Mouse (Mus musculus): ENCODE data around the gene Gnmt. TPM values are rescaled to one million over a fixed set of nuclear protein-coding genes. Genes with fewer than 3 reads are reported as not detected.

Gnmt gene
- polyA plus RNA-seq, 1 experiment from 2014 or later, result 2.4 TPM

GRCm38 (mm10) chr17:46727271-46727670 lies 1.7 kb downstream of the Gnmt start:
- no peak overlapping the region for H3K4me3 ChIP-seq (ENCODE audit: low read length)
- H3K27me3 ChIP-seq (ENCODE audit: insufficient read depth, low read length), result 0 out of 2 replicates have a peak, but pooled peaks cover 6% of the 10 kb centered on the region
- H3K9ac ChIP-seq (replicated peaks; ENCODE audit: low read length), result no peak overlapping the region
- no peaks in the 10 kb centered on the region for H3K9me3 ChIP-seq (ENCODE audit: low read length)
- no peak overlapping the region for H3K4me2 ChIP-seq (replicated peaks; ENCODE audit: low read depth, low read length)
- H3K4me1 ChIP-seq (ENCODE audit: insufficient read depth, low read length), result 0 out of 2 replicates have a peak, but pooled peaks cover 4% of the 10 kb centered on the region
- 86% methylated on average over 11 of the region's 11 CpGs for WGBS
- peaks cover 20% of the 10 kb centered on the region; the same call in 1 of the 2 replicates for H3K36me3 ChIP-seq (ENCODE audit: insufficient read depth, low read length)
- H3K27ac ChIP-seq (ENCODE audit: low read length), result no peak overlapping the region
- ATAC-seq (ENCODE audit: low FRiP score, low TSS enrichment), result no peak

GRCm38 (mm10) chr17:46725731-46726645 lies 3.0 kb downstream of the Gnmt start:
- no peak overlapping the region for H3K4me3 ChIP-seq (ENCODE audit: low read length)
- H3K36me3 ChIP-seq (ENCODE audit: insufficient read depth, low read length), result peaks cover 29% of the 10 kb centered on the region; the same call in 1 of the 2 replicates
- H3K9ac ChIP-seq (replicated peaks; ENCODE audit: low read length), result no peak overlapping the region
- H3K27ac ChIP-seq (ENCODE audit: low read length), result no peak overlapping the region
- H3K4me1 ChIP-seq (ENCODE audit: insufficient read depth, low read length), result 0 out of 2 replicates have a peak, but pooled peaks cover 4% of the 10 kb centered on the region
- no peak overlapping the region for H3K4me2 ChIP-seq (replicated peaks; ENCODE audit: low read depth, low read length)
- 0 out of 2 replicates have a peak, but pooled peaks cover 6% of the 10 kb centered on the region for H3K27me3 ChIP-seq (ENCODE audit: insufficient read depth, low read length)
- ATAC-seq (ENCODE audit: low FRiP score, low TSS enrichment), result no peak
- WGBS, result 91% methylated on average over 26 of the region's 26 CpGs
- no peaks in the 10 kb centered on the region for H3K9me3 ChIP-seq (ENCODE audit: low read length)

DNA sequence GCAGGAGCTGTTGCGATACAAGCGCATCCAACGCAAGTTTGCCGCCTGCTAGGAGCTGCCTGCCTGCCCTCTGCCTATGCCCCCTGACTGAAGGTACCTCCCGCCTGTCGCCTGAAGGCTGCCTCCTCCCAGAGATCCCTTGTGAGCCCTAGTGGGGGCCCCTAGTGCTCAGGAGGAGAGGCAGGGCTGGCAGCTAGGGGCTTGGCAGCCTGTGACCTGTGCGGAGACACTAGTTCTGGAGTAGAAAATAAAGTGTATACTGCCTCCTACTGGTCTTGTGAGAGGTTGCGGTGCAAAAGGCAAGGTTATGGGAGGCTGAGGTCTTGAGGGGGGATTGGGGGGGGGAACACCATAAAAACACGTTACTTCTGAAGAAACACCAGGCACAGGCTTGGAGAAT lies 3.7 kb downstream of the Gnmt start:
- H3K4me2 ChIP-seq (replicated peaks; ENCODE audit: low read depth, low read length), result no peak overlapping the region
- no peak overlapping the region for H3K9ac ChIP-seq (replicated peaks; ENCODE audit: low read length)

GRCm38 (mm10) chr17:46724477-46725084 lies 4.4 kb downstream of the Gnmt start:
- H3K36me3 ChIP-seq (ENCODE audit: insufficient read depth, low read length), result peaks cover 36% of the 10 kb centered on the region

More for the DNA sequence above, 3.7 kb downstream of the Gnmt start:
- Histone ChIP-seq H3K27me3 (ENCODE audit: insufficient read depth, low read length) (0 out of 2 replicates have a peak, but pooled peaks cover 6% of the 10 kb centered on the region), H3K36me3 (ENCODE audit: insufficient read depth, low read length) (peaks cover 36% of the 10 kb centered on the region), H3K27ac (ENCODE audit: low read length) (no peak overlapping the region), H3K4me1 (ENCODE audit: insufficient read depth, low read length) (0 out of 2 replicates have a peak, but pooled peaks cover 4% of the 10 kb centered on the region), H3K4me3 (ENCODE audit: low read length) (no peak overlapping the region), H3K9me3 (ENCODE audit: low read length) (no peaks in the 10 kb centered on the region)
- ATAC-seq (ENCODE audit: low FRiP score, low TSS enrichment), result 0 out of 2 replicates have a peak, but pooled peaks have one; percentile 36
- 42% methylated on average over 9 of the region's 9 CpGs for WGBS

DNA sequence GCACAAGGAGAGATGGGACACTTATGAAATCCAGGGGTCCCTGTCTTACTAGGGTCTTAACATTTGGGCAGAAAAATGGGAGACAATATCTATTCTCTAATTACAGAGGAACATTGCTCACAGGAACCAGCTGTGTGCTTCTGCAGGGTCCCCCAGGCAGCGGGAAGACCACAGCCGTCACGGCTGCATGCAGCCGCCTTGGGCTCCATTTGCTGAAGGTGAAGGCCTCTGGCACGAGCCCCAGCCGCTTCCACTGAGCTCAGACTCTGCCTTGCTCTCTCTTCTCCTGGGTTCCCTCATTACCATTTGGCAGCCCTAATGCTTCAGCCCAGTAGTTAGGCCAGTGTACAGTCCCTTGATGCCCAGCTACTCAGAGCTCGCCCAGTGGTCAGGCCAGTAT lies 7.9 kb downstream of the Gnmt start:
- Histone ChIP-seq H3K27me3 (ENCODE audit: insufficient read depth, low read length) (no peaks in the 10 kb centered on the region), H3K36me3 (ENCODE audit: insufficient read depth, low read length) (peaks cover 47% of the 10 kb centered on the region), H3K4me2 (replicated peaks; ENCODE audit: low read depth, low read length) (no peak overlapping the region), H3K4me3 (ENCODE audit: low read length) (no peak overlapping the region), H3K4me1 (ENCODE audit: insufficient read depth, low read length) (no peaks in the 10 kb centered on the region), H3K9me3 (ENCODE audit: low read length) (no peaks in the 10 kb centered on the region), H3K27ac (ENCODE audit: low read length) (no peak overlapping the region), H3K9ac (replicated peaks; ENCODE audit: low read length) (no peak overlapping the region)
- 82% methylated on average over 7 of the region's 7 CpGs for WGBS
- ATAC-seq (ENCODE audit: low FRiP score, low TSS enrichment), result no peak

More at GRCm38 (mm10) chr17:46724477-46725084, 4.4 kb downstream of the Gnmt start:
- 72% methylated on average over 19 of the region's 20 CpGs for WGBS
- H3K4me3 ChIP-seq (ENCODE audit: low read length), result no peak overlapping the region
- 0 out of 2 replicates have a peak, but pooled peaks cover 4% of the 10 kb centered on the region for H3K4me1 ChIP-seq (ENCODE audit: insufficient read depth, low read length)
- H3K27ac ChIP-seq (ENCODE audit: low read length), result no peak overlapping the region
- no peak overlapping the region for H3K4me2 ChIP-seq (replicated peaks; ENCODE audit: low read depth, low read length)
- no peaks in the 10 kb centered on the region for H3K9me3 ChIP-seq (ENCODE audit: low read length)
- no peak overlapping the region for H3K9ac ChIP-seq (replicated peaks; ENCODE audit: low read length)
- H3K27me3 ChIP-seq (ENCODE audit: insufficient read depth, low read length), result 0 out of 2 replicates have a peak, but pooled peaks cover 6% of the 10 kb centered on the region
- no peak for ATAC-seq (ENCODE audit: low FRiP score, low TSS enrichment)

GRCm38 (mm10) chr17:46714756-46715481 lies 14.0 kb downstream of the Gnmt start:
- Histone ChIP-seq H3K27ac (ENCODE audit: low read length) (no peak overlapping the region), H3K9ac (replicated peaks; ENCODE audit: low read length) (no peak overlapping the region), H3K4me3 (ENCODE audit: low read length) (no peak overlapping the region), H3K4me2 (replicated peaks; ENCODE audit: low read depth, low read length) (no peak overlapping the region), H3K9me3 (ENCODE audit: low read length) (no peaks in the 10 kb centered on the region), H3K4me1 (ENCODE audit: insufficient read depth, low read length) (peaks cover 17% of the 10 kb centered on the region), H3K27me3 (ENCODE audit: insufficient read depth, low read length) (no peaks in the 10 kb centered on the region), H3K36me3 (ENCODE audit: insufficient read depth, low read length) (peaks cover 33% of the 10 kb centered on the region)
- no peak for ATAC-seq (ENCODE audit: low FRiP score, low TSS enrichment)
- WGBS, result 95% methylated on average over 11 of the region's 11 CpGs

GRCm38 (mm10) chr17:46713849-46714248 lies 15.1 kb downstream of the Gnmt start:
- Histone ChIP-seq H3K4me3 (ENCODE audit: low read length) (no peak overlapping the region), H3K36me3 (ENCODE audit: insufficient read depth, low read length) (peaks cover 33% of the 10 kb centered on the region), H3K27me3 (ENCODE audit: insufficient read depth, low read length) (no peaks in the 10 kb centered on the region), H3K4me2 (replicated peaks; ENCODE audit: low read depth, low read length) (no peak overlapping the region), H3K27ac (ENCODE audit: low read length) (no peak overlapping the region), H3K9ac (replicated peaks; ENCODE audit: low read length) (no peak overlapping the region), H3K4me1 (ENCODE audit: insufficient read depth, low read length) (peaks cover 17% of the 10 kb centered on the region), H3K9me3 (ENCODE audit: low read length) (no peaks in the 10 kb centered on the region)
- no peak for ATAC-seq (ENCODE audit: low FRiP score, low TSS enrichment)
- WGBS, result 91% methylated on average over 9 of the region's 9 CpGs

DNA sequence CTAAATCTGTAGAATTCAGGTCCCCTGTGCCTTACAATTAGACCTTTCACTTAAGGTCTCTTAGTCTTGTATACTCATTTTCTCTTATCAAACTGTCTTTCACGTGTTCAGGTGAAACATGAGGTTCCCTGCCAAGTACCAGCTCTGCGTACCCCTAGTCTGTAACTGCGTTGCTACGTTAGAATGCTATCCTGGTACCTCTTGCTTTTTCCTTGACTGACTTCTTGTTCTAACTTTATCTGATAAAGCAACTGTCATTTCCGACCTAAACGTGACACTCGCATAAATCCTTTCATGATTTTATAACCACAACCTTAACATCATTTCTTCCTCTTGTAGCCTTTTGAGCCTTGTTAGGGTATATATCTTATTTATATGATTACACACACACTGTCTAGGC lies 16.5 kb downstream of the Gnmt start:
- 64% methylated on average over 7 of the region's 7 CpGs for WGBS
- H3K4me2 ChIP-seq (replicated peaks; ENCODE audit: low read depth, low read length), result peak overlapping the region; percentile 93
- H3K36me3 ChIP-seq (ENCODE audit: insufficient read depth, low read length), result peaks cover 31% of the 10 kb centered on the region
- no peaks in the 10 kb centered on the region for H3K9me3 ChIP-seq (ENCODE audit: low read length)
- peaks cover 17% of the 10 kb centered on the region for H3K4me1 ChIP-seq (ENCODE audit: insufficient read depth, low read length)
- no peaks in the 10 kb centered on the region for H3K27me3 ChIP-seq (ENCODE audit: insufficient read depth, low read length)
- H3K27ac ChIP-seq (ENCODE audit: low read length), result no peak overlapping the region
- peak overlapping the region; percentile 91 for H3K9ac ChIP-seq (replicated peaks; ENCODE audit: low read length)
- no peak for ATAC-seq (ENCODE audit: low FRiP score, low TSS enrichment)
- peak overlapping the region; percentile 68 for H3K4me3 ChIP-seq (ENCODE audit: low read length)

DNA sequence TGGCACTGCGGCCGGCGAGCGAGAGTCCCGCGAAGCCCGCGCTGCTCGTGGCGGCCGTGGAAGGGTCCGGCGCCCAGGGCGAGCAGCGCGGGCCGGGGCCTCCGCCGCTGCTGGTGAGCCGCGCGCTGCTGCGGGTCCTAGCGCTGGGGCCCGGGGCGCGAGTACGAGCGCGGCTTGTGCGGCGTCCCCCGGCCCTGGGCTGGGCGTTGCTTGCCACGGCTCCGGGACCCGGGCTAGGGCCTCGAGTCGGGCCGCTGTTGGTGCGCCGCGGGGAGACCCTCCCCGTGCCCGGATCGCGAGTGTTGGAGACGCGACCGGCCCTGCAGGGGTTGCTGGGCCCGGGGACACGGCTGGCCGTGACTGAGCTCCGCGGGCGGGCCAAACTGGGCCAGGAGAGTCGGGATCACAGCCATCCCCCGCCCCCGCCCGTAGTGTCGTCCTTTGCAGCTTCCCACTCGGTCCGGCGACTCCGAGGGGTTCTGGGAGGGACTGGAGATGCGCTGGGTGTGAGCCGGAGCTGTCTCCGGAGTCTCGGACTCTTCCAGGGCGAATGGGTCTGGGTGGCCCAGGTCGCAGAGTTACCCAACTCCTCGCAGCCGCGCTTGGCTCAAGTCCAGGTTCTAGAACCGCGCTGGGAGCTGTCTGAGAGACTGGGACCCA lies 17.2 kb downstream of the Gnmt start:
- under 1% methylated on average over 76 of the region's 76 CpGs for WGBS
- peak overlapping the region; percentile 68 for H3K4me3 ChIP-seq (ENCODE audit: low read length)
- no peaks in the 10 kb centered on the region for H3K9me3 ChIP-seq (ENCODE audit: low read length)
- H3K27ac ChIP-seq (ENCODE audit: low read length), result peak overlapping the region; percentile 79; the same call in 1 of the 2 replicates
- H3K36me3 ChIP-seq (ENCODE audit: insufficient read depth, low read length), result peaks cover 29% of the 10 kb centered on the region
- peak overlapping the region; percentile 93 for H3K4me2 ChIP-seq (replicated peaks; ENCODE audit: low read depth, low read length)
- H3K27me3 ChIP-seq (ENCODE audit: insufficient read depth, low read length), result no peaks in the 10 kb centered on the region
- peak overlapping the region; percentile 91 for H3K9ac ChIP-seq (replicated peaks; ENCODE audit: low read length)
- H3K4me1 ChIP-seq (ENCODE audit: insufficient read depth, low read length), result peaks cover 17% of the 10 kb centered on the region
- peak; percentile 70 for ATAC-seq (ENCODE audit: low FRiP score, low TSS enrichment)
